Mouse (Mus musculus): ENCODE measurements around the gene Rhbdd3.
"Not testable (repeated sequence)": the region's sequence is repeated elsewhere in the genome, so short reads cannot be mapped to it uniquely, and the experiment has no call there.

The Rhbdd3 gene

DNA sequence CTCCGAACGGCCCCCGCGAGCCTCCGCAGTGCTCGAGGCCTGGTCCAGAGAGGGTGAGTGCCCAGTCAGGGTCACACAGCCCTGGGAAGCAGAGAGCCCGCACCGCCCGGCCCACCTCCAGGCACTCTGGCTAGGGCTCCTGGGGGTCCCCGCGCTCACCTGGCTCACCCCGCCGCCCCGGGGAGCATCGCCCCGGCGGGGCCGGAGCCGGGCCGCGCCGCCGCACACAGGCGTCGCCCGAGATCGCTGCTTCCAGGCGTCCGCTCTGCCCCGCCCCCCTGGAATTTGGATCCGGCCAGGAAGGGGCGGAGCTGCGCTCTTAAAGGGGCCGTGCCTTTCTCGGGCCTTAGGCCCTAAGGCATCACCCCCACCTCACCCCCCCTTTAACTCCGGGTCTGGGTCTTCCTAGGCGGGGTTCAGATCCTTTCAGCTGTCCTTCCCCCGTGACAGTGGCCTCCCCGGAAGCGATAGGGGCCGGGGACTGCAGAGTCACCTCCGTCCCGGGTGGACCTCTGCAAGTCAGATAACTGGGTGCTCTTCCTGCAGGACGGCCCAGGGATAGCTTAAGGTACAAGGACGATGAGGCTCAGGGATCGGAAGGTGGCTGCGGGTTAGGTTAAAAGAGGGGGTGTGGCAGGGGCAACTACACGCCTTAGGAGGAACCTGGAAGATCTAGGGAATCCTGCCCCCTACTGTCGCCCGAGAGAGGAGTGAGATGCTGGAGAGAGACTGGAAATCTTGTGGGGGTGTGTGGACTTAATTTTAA, 33.5 kb upstream of the Rhbdd3 start, which contains the start of gene Gas2l1:
Gene Gas2l1, minus strand, starts transcription at position 272 of the 766 bp plus-strand sequence.
- peak; percentile 86 to 87 for DNase-seq (ENCODE audit: low spot score in 2 of 2)

- no peak for DNase-seq (ENCODE audit: low spot score in 2 of 2)
Measured at GRCm38 (mm10) chr11:5067063-5067462, 31.7 kb upstream of the Rhbdd3 start.

DNA sequence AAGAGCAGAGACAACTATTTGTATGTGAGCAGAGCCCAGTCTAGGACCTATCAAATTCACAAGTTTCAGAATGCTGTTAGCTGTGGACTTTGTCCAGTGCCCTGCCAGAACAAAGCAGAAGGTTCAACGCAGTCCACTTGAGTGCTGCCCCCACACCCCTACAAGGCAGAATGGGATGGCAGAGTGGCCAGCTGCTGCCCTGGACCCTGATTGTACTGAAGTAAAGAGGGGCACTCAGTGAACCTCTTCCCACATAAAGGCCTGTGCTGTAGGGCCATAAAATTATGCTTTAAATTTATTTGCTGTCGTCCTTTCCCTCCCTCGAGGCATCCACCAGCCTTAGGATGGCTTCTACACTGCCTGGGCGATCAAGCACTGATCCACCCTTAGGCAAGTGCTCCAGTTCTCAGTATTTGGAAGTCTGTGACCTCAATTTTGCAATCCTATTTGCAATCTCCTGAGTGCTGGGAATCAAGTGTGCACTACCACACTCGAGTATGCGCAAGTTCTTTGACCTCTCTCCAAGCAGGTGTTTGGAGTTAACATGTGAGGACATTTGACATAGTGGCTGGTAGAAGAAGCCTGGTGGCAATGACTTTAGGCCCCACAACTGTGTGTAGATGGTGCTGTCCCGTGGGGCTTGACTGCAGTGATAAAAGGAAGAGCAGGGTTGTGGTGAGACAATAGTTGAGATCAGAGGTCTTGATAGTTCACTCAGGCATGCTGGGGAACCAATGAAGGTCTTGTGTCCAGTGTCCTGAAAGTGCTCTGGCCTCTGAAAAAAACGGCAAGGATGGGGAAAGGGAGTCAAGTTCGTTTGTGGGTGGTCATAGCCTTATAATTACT, 30.4 kb upstream of the Rhbdd3 start:
- no peak for DNase-seq (ENCODE audit: low spot score in 2 of 2)

DNA sequence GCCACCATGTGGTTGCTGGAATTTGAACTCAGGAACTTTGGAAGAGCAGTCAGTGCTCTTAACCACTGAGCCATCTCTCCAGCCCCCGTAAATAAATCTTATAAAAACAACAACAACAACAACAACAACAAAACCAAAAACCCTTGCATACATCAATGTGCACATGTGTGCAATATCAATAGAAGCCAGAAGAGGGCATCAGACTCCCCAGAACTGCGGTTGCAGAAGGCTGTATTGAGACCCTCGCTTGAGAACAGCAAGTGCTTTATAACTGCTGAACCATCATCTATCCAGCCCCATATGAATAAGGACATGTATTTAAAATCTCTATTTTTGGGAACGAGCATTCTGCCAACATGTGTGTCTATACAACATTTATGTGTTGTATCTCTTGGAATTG, 23.8 kb upstream of the Rhbdd3 start:
- no peak for DNase-seq (ENCODE audit: low spot score in 2 of 2)

- DNase-seq (ENCODE audit: low spot score in 2 of 2), result no peak
Measured at GRCm38 (mm10) chr11:5075760-5076159, 23.0 kb upstream of the Rhbdd3 start.

GRCm38 (mm10) chr11:5076843-5077242, 21.9 kb upstream of the Rhbdd3 start:
- not testable (repeated sequence) for DNase-seq (ENCODE audit: low spot score in 2 of 2)

GRCm38 (mm10) chr11:5089147-5089546, 9.6 kb upstream of the Rhbdd3 start:
- no peak for DNase-seq (ENCODE audit: low spot score in 2 of 2)

DNA sequence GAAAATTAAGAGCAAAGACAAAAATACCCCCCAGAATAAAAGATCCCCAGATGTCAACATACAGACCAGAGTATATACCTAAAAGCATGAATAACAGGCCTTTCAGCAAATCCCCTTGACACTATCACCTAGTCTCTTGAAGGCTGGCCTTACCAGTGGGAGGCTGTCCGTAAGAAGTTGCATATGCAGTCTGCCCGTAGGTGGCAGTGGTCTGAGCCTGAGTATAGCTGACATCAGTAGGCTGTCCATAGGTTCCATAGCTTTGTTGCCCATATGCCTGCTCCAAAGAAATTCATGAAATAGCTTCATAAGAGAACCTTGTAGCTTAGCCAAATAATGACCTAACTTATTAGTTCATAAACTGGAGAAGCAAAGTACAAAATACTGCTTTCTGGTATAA, 7.0 kb upstream of the Rhbdd3 start:
- DNase-seq (ENCODE audit: low spot score in 2 of 2), result no peak

- no peak for DNase-seq (ENCODE audit: low spot score in 2 of 2)
Measured at GRCm38 (mm10) chr11:5095877-5096276, 2.8 kb upstream of the Rhbdd3 start.

DNA sequence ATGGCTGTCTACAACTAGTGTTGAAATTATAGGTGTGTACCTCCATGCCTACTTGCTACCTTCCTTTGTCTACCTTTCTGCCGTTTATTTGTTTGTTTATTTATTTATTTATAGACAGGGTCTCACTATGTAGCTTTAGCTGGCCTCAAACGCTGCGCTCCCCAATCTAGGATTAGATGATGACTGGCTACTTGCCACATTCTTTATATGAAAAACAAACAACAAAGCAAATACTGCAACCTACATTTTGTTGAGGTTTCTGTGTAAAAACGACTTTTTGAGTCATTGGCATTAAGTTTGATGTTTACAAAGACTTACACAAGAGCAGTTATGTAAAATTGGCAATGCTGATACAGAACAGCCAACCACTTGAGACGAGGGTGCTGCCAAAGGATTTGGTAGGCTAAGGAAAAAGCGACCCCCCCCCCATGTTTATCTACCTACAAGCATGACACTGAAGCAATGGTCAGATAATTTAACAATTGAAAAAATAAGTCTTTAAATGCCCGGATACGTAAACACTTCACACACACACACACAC, 2.2 kb upstream of the Rhbdd3 start:
- DNase-seq (ENCODE audit: low spot score in 2 of 2), result no peak

DNA sequence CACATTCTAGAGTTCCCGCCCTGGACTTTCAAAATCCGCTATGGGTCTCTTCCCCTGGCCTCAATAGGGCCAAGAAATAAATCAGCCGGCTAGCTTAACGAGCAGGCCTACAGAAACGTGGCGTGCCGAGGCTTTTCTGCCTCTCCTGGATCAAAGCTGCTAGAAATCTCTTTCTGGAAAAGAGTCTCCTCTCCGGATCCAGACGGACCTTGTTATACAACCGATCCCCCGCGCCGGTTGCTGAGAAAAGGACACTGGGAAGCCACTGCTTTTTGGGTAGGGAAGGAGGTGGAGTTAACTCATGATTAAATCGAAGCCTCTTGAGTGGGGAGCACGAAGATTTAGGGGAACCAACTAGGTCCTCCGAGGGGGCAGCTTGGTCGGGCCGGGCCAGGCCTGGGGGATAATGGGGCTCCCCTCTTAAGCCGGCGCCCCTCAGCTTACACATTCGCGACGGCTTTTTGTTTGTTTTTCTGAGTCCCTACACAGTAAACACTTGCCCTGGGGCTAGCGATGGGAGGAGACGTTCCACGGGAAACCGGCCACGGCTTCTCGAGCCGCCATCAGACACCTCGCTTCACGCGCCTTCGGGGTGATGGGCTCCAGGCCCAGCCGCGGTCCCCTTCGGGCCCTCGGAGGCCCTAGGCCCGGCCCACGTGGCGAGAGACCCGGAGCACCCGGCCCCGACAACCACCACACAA, 541 bp upstream of the Rhbdd3 start:
- peak; percentile 65 to 69 for DNase-seq (ENCODE audit: low spot score in 2 of 2)

DNA sequence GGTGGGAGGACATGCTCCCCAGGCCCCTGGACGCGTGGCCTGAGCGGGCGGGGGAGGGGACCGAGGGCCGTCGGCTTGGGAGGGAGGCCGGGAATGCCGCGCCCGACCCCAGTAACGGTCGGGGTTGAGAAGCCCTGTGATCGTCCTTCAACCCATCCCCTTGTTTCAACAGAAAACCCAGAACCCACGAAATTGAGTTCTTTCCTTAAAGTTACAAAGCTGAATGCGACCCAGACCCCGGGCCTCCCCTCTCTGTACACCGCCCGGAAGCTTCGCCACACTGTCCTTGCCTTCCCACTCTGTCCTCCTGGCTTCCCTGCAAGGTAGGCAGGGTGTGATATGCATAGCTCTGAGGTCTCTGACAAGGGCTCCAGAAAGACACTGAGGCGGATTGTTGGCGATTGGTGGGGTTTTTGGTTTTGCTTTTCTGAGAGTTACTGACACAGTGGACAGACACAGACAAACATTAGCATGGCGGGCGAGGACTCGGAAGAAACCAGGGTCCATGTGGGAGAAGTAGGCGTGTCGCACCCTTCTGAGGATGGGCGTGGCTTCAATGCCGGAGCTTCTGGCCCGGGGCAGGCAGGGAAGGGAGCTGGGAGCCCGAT, 954 bp downstream of the Rhbdd3 start:
- peak; percentile 77 to 85 for DNase-seq (ENCODE audit: low spot score in 2 of 2)

DNA sequence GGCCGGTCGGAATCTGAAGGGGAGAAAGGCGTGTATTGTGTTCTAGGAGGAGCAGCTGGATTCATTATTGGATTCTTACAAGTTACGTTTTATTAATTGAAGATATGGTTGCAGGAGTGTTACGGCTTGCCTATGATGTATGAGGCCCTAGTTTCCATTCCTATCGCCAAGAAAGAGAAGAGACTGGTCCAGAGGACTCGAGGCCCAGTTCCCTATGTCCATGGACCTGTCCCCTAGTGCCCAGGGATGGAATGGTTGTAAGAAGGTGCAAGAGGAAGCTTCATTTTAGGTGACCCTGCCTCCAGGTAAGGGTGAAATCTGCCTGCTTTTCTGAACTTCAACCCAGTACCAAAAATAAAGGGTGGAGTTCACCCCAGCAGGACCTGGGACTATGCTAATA, 1.6 kb downstream of the Rhbdd3 start:
- DNase-seq (ENCODE audit: low spot score in 2 of 2), result no peak

DNA sequence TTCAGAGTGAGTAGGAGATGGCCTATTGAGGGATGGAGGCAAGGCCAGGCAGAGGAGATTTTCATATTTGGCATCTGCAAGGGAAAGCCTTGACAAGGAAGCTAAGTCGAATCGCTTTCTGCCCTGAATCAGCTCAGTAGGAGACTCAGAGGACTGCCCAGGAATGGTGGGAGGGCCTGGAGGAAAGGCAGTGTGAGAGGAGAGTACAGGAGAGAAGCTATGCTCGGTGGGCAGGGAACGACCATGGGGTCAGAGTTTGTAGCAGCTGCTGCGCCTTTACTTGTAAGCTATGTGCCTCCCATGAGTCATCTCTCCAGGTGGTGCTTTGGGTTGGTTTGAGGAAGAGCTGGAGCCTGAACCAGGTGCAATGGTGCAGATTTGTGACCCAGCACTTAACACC, 2.1 kb downstream of the Rhbdd3 start:
- DNase-seq (ENCODE audit: low spot score in 2 of 2), result no peak

DNA sequence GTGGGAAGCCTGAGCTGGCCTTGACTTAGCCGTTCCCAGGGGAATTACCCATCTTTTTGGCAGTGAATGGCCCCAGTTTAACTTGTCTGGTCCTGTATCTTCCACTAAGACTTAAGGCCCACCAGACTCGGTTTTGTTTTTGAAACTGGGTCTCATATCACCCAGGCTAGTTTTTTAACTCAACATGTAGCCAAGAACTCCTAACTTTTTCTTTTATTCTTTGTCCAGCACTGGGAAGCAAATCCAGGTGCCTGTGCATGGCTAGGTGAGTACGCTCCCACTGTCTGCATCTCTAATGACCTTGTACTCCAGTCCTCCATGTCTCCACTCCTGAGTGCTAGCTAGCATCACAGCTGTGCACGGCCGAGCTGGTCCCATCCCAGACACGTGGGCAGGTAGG, 2.9 kb downstream of the Rhbdd3 start:
- DNase-seq (ENCODE audit: low spot score in 2 of 2), result no peak

GRCm38 (mm10) chr11:5102384-5102783, 3.7 kb downstream of the Rhbdd3 start:
- DNase-seq (ENCODE audit: low spot score in 2 of 2), result no peak

DNA sequence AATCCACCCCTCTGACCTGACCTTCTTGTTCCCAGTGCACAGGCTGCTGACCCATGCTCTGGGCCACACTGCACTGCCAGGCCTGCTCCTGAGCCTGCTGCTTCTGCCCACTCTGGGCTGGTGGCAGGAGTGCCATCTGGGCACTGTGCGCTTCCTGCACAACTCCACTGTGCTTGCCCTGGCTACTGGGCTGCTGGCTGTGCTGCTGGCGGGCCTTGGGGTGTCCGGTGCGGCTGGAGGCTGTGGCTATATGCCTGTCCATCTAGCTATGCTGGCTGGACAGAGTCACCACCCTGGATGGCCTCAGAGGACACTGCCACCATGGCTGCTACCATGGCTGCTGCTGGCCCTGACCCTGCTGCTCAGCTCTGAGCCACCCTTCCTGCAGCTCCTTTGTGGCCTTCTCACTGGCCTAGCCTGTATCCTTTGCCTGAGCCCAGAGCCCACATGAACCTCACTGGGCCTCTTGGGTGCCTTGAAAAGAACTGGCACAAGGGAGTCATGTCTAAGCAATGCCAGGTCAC, 5.3 kb downstream of the Rhbdd3 start:
- DNase-seq (ENCODE audit: low spot score in 2 of 2), result no peak

DNA sequence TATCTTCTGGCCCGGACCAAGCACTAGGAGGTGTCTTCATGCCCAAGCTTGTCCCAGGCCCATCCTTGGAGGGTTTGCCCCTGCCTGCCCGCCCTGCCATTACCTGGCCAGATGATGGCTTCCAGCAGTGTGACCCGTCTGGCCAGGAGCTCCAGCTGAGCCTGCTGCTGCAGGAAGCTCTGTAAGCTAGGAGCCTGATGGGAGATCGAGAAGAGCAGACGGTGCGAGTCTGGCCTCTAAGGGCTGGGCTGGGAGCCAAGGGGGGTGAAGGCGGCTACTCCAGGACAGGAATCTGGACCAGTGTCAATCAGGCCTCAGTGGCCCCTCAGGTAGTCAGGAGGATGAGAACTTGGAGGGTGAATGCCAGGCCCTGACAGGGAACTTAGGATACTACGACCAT, 10.7 kb downstream of the Rhbdd3 start:
- no peak for DNase-seq (ENCODE audit: low spot score in 2 of 2)

DNA sequence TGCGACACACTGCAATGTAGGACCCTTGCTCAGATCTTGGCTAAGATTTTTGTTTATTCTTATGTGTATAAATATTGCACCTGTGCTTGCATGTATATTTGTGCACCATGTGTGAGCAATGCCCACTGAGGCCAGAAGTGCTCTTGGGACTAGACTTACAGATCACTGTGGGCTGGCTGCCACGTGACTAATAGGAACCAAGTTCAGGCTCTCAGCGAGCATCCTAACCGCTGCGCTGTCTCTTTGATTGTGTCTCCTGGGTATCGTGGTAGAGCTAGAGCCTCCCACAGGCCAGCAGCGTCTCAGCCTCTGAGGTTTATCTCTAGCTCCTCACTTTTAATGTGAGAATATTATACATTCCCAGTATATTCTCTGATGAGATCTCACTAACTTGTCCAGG, 14.9 kb downstream of the Rhbdd3 start:
- DNase-seq (ENCODE audit: low spot score in 2 of 2), result no peak

DNA sequence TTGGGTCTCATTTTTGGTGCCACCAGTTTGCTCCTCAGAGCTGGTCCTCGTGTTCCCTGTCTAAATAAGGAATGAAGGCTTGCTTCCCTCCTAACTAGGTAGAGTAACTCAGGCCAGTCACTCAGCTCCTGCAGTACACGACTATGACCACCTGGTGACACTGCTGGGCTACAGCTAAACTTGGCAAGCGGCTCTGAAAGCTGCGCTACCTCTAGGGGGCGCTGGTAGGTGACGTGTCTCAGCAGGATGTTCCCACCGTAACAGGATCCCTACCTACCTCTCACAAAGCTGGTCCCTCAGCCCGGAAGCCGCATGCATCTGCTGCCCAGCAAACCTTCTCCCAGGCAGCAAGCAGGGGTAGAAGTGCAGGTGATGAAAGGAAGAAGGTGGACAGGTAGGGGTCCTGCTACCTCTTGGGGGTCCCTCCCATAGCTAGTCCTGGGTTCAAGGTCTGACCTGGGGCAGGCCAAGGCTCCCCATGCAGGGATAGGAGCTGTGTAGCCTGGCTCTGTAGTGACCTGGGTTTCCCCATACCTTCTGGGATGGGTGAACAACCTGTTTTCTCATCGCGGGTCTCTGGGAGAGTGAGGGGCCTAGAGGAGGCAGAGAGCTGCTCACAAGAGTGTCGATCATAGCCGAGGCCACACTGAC, 16.3 kb downstream of the Rhbdd3 start:
- DNase-seq (ENCODE audit: low spot score in 2 of 2), result peak; percentile 91 to 93

GRCm38 (mm10) chr11:5125713-5126112, 27.0 kb downstream of the Rhbdd3 start:
- no peak for DNase-seq (ENCODE audit: low spot score in 2 of 2)

All from right cerebral cortex, adult 2 months (tissue).